Mouse (Mus musculus) cerebellum, adult 2 months (tissue): ENCODE results near the gene Asb4.

Experiments
- CTCF ChIP-seq: fragments of 200-500 bp; IDR thresholded peaks from 2 replicates; pipeline ENCODE4 v1.5.1; 2011; ENCODE audit warnings: low read depth, mild to moderate bottlenecking, control low read depth, low read length, moderate library complexity, borderline replicate concordance; ENCODE audit not compliant: insufficient read depth
- POLR2A ChIP-seq: fragments of 200-500 bp; IDR thresholded peaks from 2 replicates; pipeline ENCODE4 v1.6.1; 2011; ENCODE audit warnings: low read length, control low read depth, borderline replicate concordance; ENCODE audit not compliant: insufficient read depth

GRCm38 (mm10) chr6:5423594-5423993 lies 40.4 kb downstream of the Asb4 start:
- no peak for TF ChIP-seq CTCF
- no peak for TF ChIP-seq POLR2A
